Mouse (Mus musculus): ENCODE data around the gene Mknk1.

DNA sequence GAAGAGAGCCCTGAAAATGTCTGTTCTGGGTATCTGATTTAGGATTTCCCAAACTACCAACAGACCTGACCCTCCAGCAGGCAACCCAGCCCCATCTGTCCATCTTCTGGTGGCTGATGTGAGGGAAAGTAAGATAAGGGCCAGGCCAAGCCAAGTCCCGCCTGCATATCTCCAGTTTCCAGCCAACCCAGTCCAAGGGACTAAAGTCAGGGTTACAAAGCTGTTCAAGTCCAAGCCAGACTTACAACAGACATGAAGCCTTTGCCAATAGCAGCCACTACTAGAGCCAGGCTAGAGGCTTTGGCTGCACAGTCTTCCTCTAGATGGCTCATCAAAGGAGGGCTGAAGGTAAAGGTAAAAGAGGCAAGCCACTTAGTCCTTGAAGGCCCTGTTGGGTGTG, 69.0 kb downstream of the Mknk1 start:
- TF ChIP-seq EP300 (IDR thresholded peaks at IDR 0.05; ENCODE audit: low read depth in 1 of 2, low read length in 2 of 2) (no peak), SMC3 (IDR thresholded peaks at IDR 0.05; ENCODE audit: low read depth, low read length) (no peak), CTCF (IDR thresholded peaks at IDR 0.05 in 2 of 3, conservative IDR thresholded peaks at IDR 0.05 in 1 of 3; ENCODE audit: control insufficient read depth in 1 of 3, insufficient read depth in 1 of 3, low read depth in 2 of 3, low read length in 3 of 3, poor library complexity in 1 of 3, severe bottlenecking in 1 of 3) (no peak), MAX (IDR thresholded peaks at IDR 0.05; ENCODE audit: low read length) (no peak), E2F4 (IDR thresholded peaks at IDR 0.05; ENCODE audit: borderline replicate concordance, low read depth, low read length) (no peak), ZNF384 (IDR thresholded peaks at IDR 0.05; ENCODE audit: low read depth, low read length) (no peak), MAFK (IDR thresholded peaks at IDR 0.05; ENCODE audit: borderline replicate concordance, low read depth, low read length) (no peak), USF1 (IDR thresholded peaks at IDR 0.05; ENCODE audit: low read depth, low read length) (no peak)

Data from MEL (cell line).